In the genomic region with DNA sequence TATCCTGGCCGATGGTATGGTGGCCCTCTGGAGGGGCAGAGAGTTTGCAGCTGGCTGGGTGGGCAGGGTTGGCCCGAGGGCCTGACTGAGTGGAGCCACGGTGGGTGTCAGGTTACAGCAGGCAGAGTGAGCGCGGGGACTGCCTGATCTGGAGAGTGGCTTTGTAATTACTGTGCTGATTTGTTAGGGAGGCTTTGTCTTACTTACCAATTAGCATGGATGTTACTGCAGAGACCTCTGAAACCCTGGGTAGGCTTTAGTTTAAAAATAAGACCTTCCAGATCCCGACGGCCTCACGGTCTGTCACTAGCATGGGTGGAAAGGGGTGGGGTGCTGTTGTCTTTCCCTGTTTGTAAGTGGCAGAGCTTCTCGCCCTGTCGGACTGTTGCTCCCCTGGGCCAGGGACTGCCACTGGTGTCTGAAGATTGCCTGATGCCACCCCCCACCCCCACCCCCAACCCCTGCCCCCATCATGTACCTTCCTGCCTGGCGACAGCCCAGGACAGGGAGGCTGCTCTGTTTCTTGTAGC, we compare ENCODE assay signal across 8 mouse cellular contexts.
DNase-seq lines count a peak whose midpoint lies in the region; ATAC-seq lines count a peak whose summit lies in the region.

No protein-coding gene starts in this region.

- no peaks in the 10 kb centered on the region for H3K36me3 ChIP-seq in forebrain, embryonic 12.5 days (replicated peaks)
- H3K36me3 ChIP-seq in hindbrain, embryonic 11.5 days (ENCODE audit: control insufficient read depth, insufficient read depth, low read length) = no peaks in the 10 kb centered on the region
- no peaks in the 10 kb centered on the region for H3K36me3 ChIP-seq in liver, embryonic 13.5 days

- peak overlapping the region; percentile 52 for H3K4me2 ChIP-seq in forebrain, embryonic 12.5 days
- peak overlapping the region; percentile 20; the same call in 1 of the 2 replicates for H3K4me2 ChIP-seq in hindbrain, embryonic 11.5 days (replicated peaks; ENCODE audit: low read depth, low read length)
- 0 out of 2 replicates have a peak overlapping the region, but pooled peaks have one; percentile 15 for H3K4me2 ChIP-seq in liver, embryonic 13.5 days

- 1% methylated on average over 11 of the region's 11 CpGs for WGBS in forebrain, embryonic 12.5 days
- WGBS in hindbrain, embryonic 11.5 days = 3% methylated on average over 11 of the region's 11 CpGs
- WGBS in liver, embryonic 13.5 days (ENCODE audit: insufficient replicate concordance) = 40% methylated on average over 11 of the region's 11 CpGs

- H3K4me1 ChIP-seq in forebrain, embryonic 12.5 days = peaks cover 53% of the 10 kb centered on the region
- H3K4me1 ChIP-seq in hindbrain, embryonic 11.5 days (replicated peaks; ENCODE audit: control insufficient read depth, insufficient read depth, low read length) = peaks cover 8% of the 10 kb centered on the region; the same call in 1 of the 2 replicates
- peaks cover 83% of the 10 kb centered on the region for H3K4me1 ChIP-seq in liver, embryonic 13.5 days (replicated peaks)

- peak overlapping the region; percentile 17; the same call in 1 of the 2 replicates for H3K4me3 ChIP-seq in forebrain, embryonic 12.5 days (replicated peaks)
- H3K4me3 ChIP-seq in hindbrain, embryonic 11.5 days (ENCODE audit: low read depth, low read length) = 0 out of 2 replicates have a peak overlapping the region, but pooled peaks have one; percentile 1
- no peak overlapping the region for H3K4me3 ChIP-seq in liver, embryonic 13.5 days (replicated peaks)

- ATAC-seq in forebrain, embryonic 12.5 days (ENCODE audit: low FRiP score) = peak; percentile 93
- peak; percentile 91 for ATAC-seq in hindbrain, embryonic 11.5 days (ENCODE audit: low FRiP score)
- no peak for ATAC-seq in liver, embryonic 13.5 days (ENCODE audit: low read depth)

- peak overlapping the region; percentile 89 for H3K27ac ChIP-seq in forebrain, embryonic 12.5 days
- H3K27ac ChIP-seq in hindbrain, embryonic 11.5 days (ENCODE audit: low read depth, low read length) = peak overlapping the region; percentile 58
- peak overlapping the region; percentile 41; the same call in 1 of the 2 replicates for H3K27ac ChIP-seq in liver, embryonic 13.5 days

- peak; percentile 39 to 54 for DNase-seq in cerebellum, postnatal 10 days
- no peak for DNase-seq in cerebellum, adult 9-11 months
- peak; percentile 71 for DNase-seq in hindbrain, embryonic 11.5 days (ENCODE audit: low spot score)
- DNase-seq in liver, embryonic 13.5 days = no peak
- peak; percentile 89 for DNase-seq in retina, postnatal 1 day
- DNase-seq in right cerebral cortex, postnatal 36 days (ENCODE audit: low spot score in 2 of 2) = no peak
- no peak for DNase-seq in thymus, postnatal 10 days (ENCODE audit: low spot score in 2 of 2)

- no peaks in the 10 kb centered on the region for H3K9me3 ChIP-seq in forebrain, embryonic 12.5 days
- no peaks in the 10 kb centered on the region for H3K9me3 ChIP-seq in hindbrain, embryonic 11.5 days (ENCODE audit: control insufficient read depth, low read length)
- no peaks in the 10 kb centered on the region for H3K9me3 ChIP-seq in liver, embryonic 13.5 days (replicated peaks)

- H3K9ac ChIP-seq in forebrain, embryonic 12.5 days = peak overlapping the region; percentile 36; the same call in 1 of the 2 replicates
- H3K9ac ChIP-seq in hindbrain, embryonic 11.5 days (ENCODE audit: low read depth, low read length) = peak overlapping the region; percentile 29; the same call in 1 of the 2 replicates
- peak overlapping the region; percentile 40; the same call in 1 of the 2 replicates for H3K9ac ChIP-seq in liver, embryonic 13.5 days

- no peaks in the 10 kb centered on the region for H3K27me3 ChIP-seq in forebrain, embryonic 12.5 days
- H3K27me3 ChIP-seq in hindbrain, embryonic 11.5 days (ENCODE audit: control insufficient read depth, insufficient read depth, low read length) = no peaks in the 10 kb centered on the region
- no peaks in the 10 kb centered on the region for H3K27me3 ChIP-seq in liver, embryonic 13.5 days

Comparison
In these comparisons a context has a peak if more than half of its experiments do, and no peak if none do; other contexts are left out.
1. DNase-seq: peak in cerebellum, postnatal 10 days (2 of 2), hindbrain, embryonic 11.5 days (single experiment) and retina, postnatal 1 day (single experiment); none in cerebellum, adult 9-11 months (single experiment), liver, embryonic 13.5 days (single experiment), right cerebral cortex, postnatal 36 days (0 of 2) and thymus, postnatal 10 days (0 of 2).
2. Peak in every context shown above with its lines, with median percentiles within 50 percentile points of each other: H3K27ac ChIP-seq, H3K4me2 ChIP-seq and H3K9ac ChIP-seq.